ENCODE assay signal across 14 mouse cellular contexts in the genomic region with DNA sequence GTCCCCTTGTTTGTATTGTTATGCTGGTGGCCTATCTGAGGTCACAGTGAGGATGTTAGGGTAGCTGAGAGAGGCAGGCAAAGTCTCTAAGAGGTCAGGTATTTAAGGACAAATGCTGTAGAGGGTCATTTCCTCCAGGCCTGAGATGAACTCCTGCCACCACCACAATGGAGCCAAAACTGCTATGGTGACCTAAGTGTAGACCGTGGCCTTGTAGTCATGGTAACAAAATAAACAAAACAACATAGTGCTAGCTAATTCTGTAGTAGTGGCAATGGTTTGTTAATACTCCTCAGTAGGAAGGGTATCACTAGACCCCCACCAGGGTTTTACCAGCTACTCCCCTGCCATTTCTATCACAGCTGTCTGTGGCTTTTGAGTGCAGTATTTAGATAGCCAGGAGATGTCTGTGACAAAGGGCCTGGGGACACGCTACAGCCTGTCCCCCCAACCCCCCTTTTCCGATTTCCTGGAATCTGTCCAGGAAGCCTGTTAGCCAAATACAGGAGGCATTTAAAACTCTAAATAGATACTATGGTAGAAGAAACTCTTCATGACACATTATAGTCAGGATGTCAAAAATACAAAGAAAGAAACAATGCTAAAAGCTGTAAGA. TPM values are rescaled to one million over a fixed set of nuclear protein-coding genes. Genes with fewer than 3 reads are reported as not detected.
DNase-seq lines count a peak whose midpoint lies in the region; ATAC-seq and TF ChIP-seq lines count a peak whose summit lies in the region.
"Had no signal": no experiment of that assay in that cellular context is flagged by ENCODE, and none has a peak within 500 bp of the region (broad histone marks: within the 10 kb centered on the region; RNA-seq: fewer than 3 reads in every experiment).

No protein-coding gene starts in this region.

- no peak for TF ChIP-seq CTCF in liver, adult 2 months (IDR thresholded peaks at IDR 0.05; ENCODE audit: low read depth, low read length)

- peak; percentile 6 for DNase-seq in adrenal gland, postnatal 10 days
- DNase-seq in adrenal gland, postnatal 25 days: no peak
- peak; percentile 9 for DNase-seq in liver, adult 2 months (ENCODE audit: extremely low read depth, low read depth, low spot score)
- DNase-seq in embryonic facial prominence, embryonic 11.5 days (ENCODE audit: low spot score): peak; percentile 39
- peak; percentile 42 for DNase-seq in kidney, postnatal 10 days
- DNase-seq in layer of hippocampus, adult 9-10 months (ENCODE audit: low spot score): no peak
- DNase-seq in spleen, postnatal 36 days (ENCODE audit: low spot score in 2 of 2): no peak
- DNase-seq: gastrocnemius, postnatal 10 days; thymus, postnatal 4 days had no signal

- no peaks in the 10 kb centered on the region for H3K27me3 ChIP-seq in liver, adult 2 months (ENCODE audit: control insufficient read depth, insufficient read depth, low read length)
- no peaks in the 10 kb centered on the region for H3K27me3 ChIP-seq in liver, embryonic 12.5 days (replicated peaks)
- no peaks in the 10 kb centered on the region for H3K27me3 ChIP-seq in embryonic facial prominence, embryonic 11.5 days (ENCODE audit: control insufficient read depth, insufficient read depth, low read length)
- H3K27me3 ChIP-seq: embryonic facial prominence, embryonic 13.5 days; intestine, embryonic 15.5 days; liver, embryonic 15.5 days had no signal

- no peak overlapping the region for H3K27ac ChIP-seq in liver, adult 2 months (replicated peaks; ENCODE audit: insufficient read depth, low read depth, low read length)
- no peak overlapping the region for H3K27ac ChIP-seq in liver, embryonic 12.5 days
- H3K27ac ChIP-seq in embryonic facial prominence, embryonic 11.5 days (replicated peaks; ENCODE audit: low read depth, low read length): no peak overlapping the region
- H3K27ac ChIP-seq: embryonic facial prominence, embryonic 13.5 days; intestine, embryonic 15.5 days; left cerebral cortex, adult 2 months; liver, embryonic 15.5 days had no signal

- H3K4me2 ChIP-seq in liver, embryonic 12.5 days: no peak overlapping the region
- H3K4me2 ChIP-seq in embryonic facial prominence, embryonic 11.5 days (ENCODE audit: low read depth, low read length): no peak overlapping the region
- H3K4me2 ChIP-seq: embryonic facial prominence, embryonic 13.5 days; intestine, embryonic 15.5 days; liver, embryonic 15.5 days had no signal

- H3K9me3 ChIP-seq in liver, embryonic 12.5 days (replicated peaks): no peaks in the 10 kb centered on the region
- no peaks in the 10 kb centered on the region for H3K9me3 ChIP-seq in embryonic facial prominence, embryonic 11.5 days (replicated peaks; ENCODE audit: control insufficient read depth, low read length)
- H3K9me3 ChIP-seq: embryonic facial prominence, embryonic 13.5 days; intestine, embryonic 15.5 days; liver, embryonic 15.5 days had no signal

- H3K36me3 ChIP-seq in liver, adult 2 months (ENCODE audit: control insufficient read depth, insufficient read depth, low read length): no peaks in the 10 kb centered on the region
- H3K36me3 ChIP-seq in liver, embryonic 12.5 days: no peaks in the 10 kb centered on the region
- H3K36me3 ChIP-seq in embryonic facial prominence, embryonic 11.5 days (replicated peaks; ENCODE audit: control insufficient read depth, insufficient read depth, low read depth, low read length): no peaks in the 10 kb centered on the region
- H3K36me3 ChIP-seq: embryonic facial prominence, embryonic 13.5 days; intestine, embryonic 15.5 days; liver, embryonic 15.5 days had no signal

- no peaks in the 10 kb centered on the region for H3K79me2 ChIP-seq in liver, adult 2 months (ENCODE audit: control insufficient read depth, insufficient read depth, low read length)

- no peak overlapping the region for H3K9ac ChIP-seq in liver, adult 2 months (ENCODE audit: low read depth, low read length)
- no peak overlapping the region for H3K9ac ChIP-seq in liver, embryonic 12.5 days
- H3K9ac ChIP-seq in embryonic facial prominence, embryonic 11.5 days (replicated peaks; ENCODE audit: low read length): no peak overlapping the region
- H3K9ac ChIP-seq: embryonic facial prominence, embryonic 13.5 days; intestine, embryonic 15.5 days; liver, embryonic 15.5 days had no signal

- H3K4me1 ChIP-seq in liver, adult 2 months (ENCODE audit: control insufficient read depth, insufficient read depth, low read length): no peaks in the 10 kb centered on the region
- no peaks in the 10 kb centered on the region for H3K4me1 ChIP-seq in liver, embryonic 12.5 days
- H3K4me1 ChIP-seq in embryonic facial prominence, embryonic 11.5 days (ENCODE audit: control insufficient read depth, insufficient read depth, low read length): no peaks in the 10 kb centered on the region
- H3K4me1 ChIP-seq: intestine, embryonic 15.5 days; liver, embryonic 15.5 days had no signal

- 33% methylated on average over 3 of the region's 3 CpGs for WGBS in liver, adult 2 months
- WGBS in liver, embryonic 12.5 days (ENCODE audit: insufficient replicate concordance): 42% methylated on average over 3 of the region's 3 CpGs
- 40% methylated on average over 3 of the region's 3 CpGs for WGBS in embryonic facial prominence, embryonic 11.5 days

- ATAC-seq in liver, embryonic 12.5 days: no peak
- ATAC-seq in embryonic facial prominence, embryonic 11.5 days (replicated peaks; ENCODE audit: insufficient number of reproducible peaks, low FRiP score, low TSS enrichment, low read depth): no peak
- ATAC-seq: intestine, embryonic 15.5 days had no signal

- H3K4me3 ChIP-seq in liver, adult 2 months (ENCODE audit: insufficient read depth, low read depth, low read length): no peak overlapping the region
- H3K4me3 ChIP-seq in liver, embryonic 12.5 days: no peak overlapping the region
- no peak overlapping the region for H3K4me3 ChIP-seq in embryonic facial prominence, embryonic 11.5 days (ENCODE audit: low read depth, low read length)
- H3K4me3 ChIP-seq: embryonic facial prominence, embryonic 13.5 days; intestine, embryonic 15.5 days; left cerebral cortex, adult 2 months; liver, embryonic 15.5 days had no signal

- no peak for TF ChIP-seq POLR2A in liver, adult 2 months (IDR thresholded peaks at IDR 0.05; ENCODE audit: extremely low read depth, insufficient read depth, low read length)

RNA-seq across cellular contexts. Expression of a gene that starts 43.1 kb away (rescaled TPM):
- total RNA-seq in adrenal gland, postnatal 10 days (2021): 10 to 100 TPM; 31.6 to 32.5 TPM
- total RNA-seq in adrenal gland, postnatal 25 days (2021): 32.2 and 47.7 TPM in 2 replicates
- total RNA-seq in liver, adult 2 months (2014; rRNA removed): 6.1 and 6.4 TPM in 2 replicates
- polyA plus RNA-seq in liver, adult 2 months (2012; rRNA removed): 3.3 and 3.8 TPM in 2 replicates
- polyA plus RNA-seq in liver, embryonic 12.5 days (2016; fragmentation: Nextera tagmentation; extraction: Ambion mirVana): 13.5 and 14.9 TPM in 2 replicates
- polyA plus RNA-seq in embryonic facial prominence, embryonic 11.5 days (2014; fragmentation: Nextera tagmentation; extraction: Ambion mirVana): 34.7 and 41.8 TPM in 2 replicates

Comparison
In these comparisons a context has a peak if more than half of its experiments do, and no peak if none do; other contexts are left out.
1. DNase-seq: peak in adrenal gland, postnatal 10 days (single experiment), liver, adult 2 months (single experiment), embryonic facial prominence, embryonic 11.5 days (single experiment) and kidney, postnatal 10 days (single experiment); none in adrenal gland, postnatal 25 days (single experiment), layer of hippocampus, adult 9-10 months (single experiment) and spleen, postnatal 36 days (0 of 2).